10 mouse cellular contexts compared by ENCODE assay signal in genomic region chr15:85043116-85043515, GRCm38 (mm10). TPM values are rescaled to one million over a fixed set of nuclear protein-coding genes. Genes with fewer than 3 reads are reported as not detected.
DNase-seq lines count a peak whose midpoint lies in the region; ATAC-seq and TF ChIP-seq lines count a peak whose summit lies in the region.
"Had no signal": no experiment of that assay in that cellular context is flagged by ENCODE, and none has a peak within 500 bp of the region (broad histone marks: within the 10 kb centered on the region; RNA-seq: fewer than 3 reads in every experiment).

No protein-coding gene starts in this region.

- ATAC-seq in CD4-positive, CD25-positive, alpha-beta regulatory T cell, adult 4 months, result peak; percentile 49
- no peak for ATAC-seq in heart, embryonic 14.5 days (ENCODE audit: insufficient number of reproducible peaks, insufficient read depth, low FRiP score, low read depth)
- no peak for ATAC-seq in limb, embryonic 14.5 days (ENCODE audit: low FRiP score, low read depth)

- no peak overlapping the region for H3K4me3 ChIP-seq in heart, embryonic 14.5 days (ENCODE audit: control insufficient read depth in 1 of 2, insufficient read depth in 1 of 2, low read depth in 1 of 2, low read length in 2 of 2)
- H3K4me3 ChIP-seq in limb, embryonic 14.5 days (replicated peaks; ENCODE audit: low read length), result no peak overlapping the region
- H3K4me3 ChIP-seq in cerebellum, adult 2 months (replicated peaks; ENCODE audit: insufficient read depth, low read depth, low read length), result no peak overlapping the region

- H3K9me3 ChIP-seq in heart, embryonic 14.5 days (ENCODE audit: control insufficient read depth, low read length), result no peaks in the 10 kb centered on the region
- H3K9me3 ChIP-seq in limb, embryonic 14.5 days (ENCODE audit: control insufficient read depth, low read length), result no peaks in the 10 kb centered on the region

- no peak for TF ChIP-seq CTCF in cerebellum, adult 2 months (IDR thresholded peaks at IDR 0.05; ENCODE audit: borderline replicate concordance, insufficient read depth, low read depth, low read length)

- DNase-seq in heart, adult 8-10 months (ENCODE audit: low spot score), result peak; percentile 13
- DNase-seq in heart, postnatal 4 days, result no peak
- DNase-seq in limb, embryonic 14.5 days (ENCODE audit: low spot score), result no peak
- no peak for DNase-seq in cerebellum, adult 2 months
- DNase-seq in left cerebral cortex, adult 18-20 months (ENCODE audit: low spot score in 2 of 2), result no peak
- DNase-seq in layer of hippocampus, postnatal 36 days, result no peak

- no peaks in the 10 kb centered on the region for H3K27me3 ChIP-seq in heart, embryonic 14.5 days (ENCODE audit: control insufficient read depth, insufficient read depth, low read length)
- H3K27me3 ChIP-seq in limb, embryonic 14.5 days (ENCODE audit: control insufficient read depth, insufficient read depth, low read length), result no peaks in the 10 kb centered on the region
- no peaks in the 10 kb centered on the region for H3K27me3 ChIP-seq in cerebellum, adult 2 months (ENCODE audit: control insufficient read depth, insufficient read depth, low read length)

- peaks cover 15 to 32% of the 10 kb centered on the region in 2 experiments for H3K4me1 ChIP-seq in heart, embryonic 14.5 days (ENCODE audit: control insufficient read depth in 2 of 2, insufficient read depth in 2 of 2, low read length in 2 of 2)
- H3K4me1 ChIP-seq in limb, embryonic 14.5 days (ENCODE audit: control insufficient read depth, insufficient read depth, low read length), result peaks cover 30% of the 10 kb centered on the region
- H3K4me1 ChIP-seq in cerebellum, adult 2 months (ENCODE audit: control insufficient read depth, insufficient read depth, low read length), result peaks cover 5% of the 10 kb centered on the region; the same call in 1 of the 2 replicates

- H3K9ac ChIP-seq in heart, embryonic 14.5 days (ENCODE audit: low read length), result peak overlapping the region; percentile 21
- no peak overlapping the region for H3K9ac ChIP-seq in limb, embryonic 14.5 days (ENCODE audit: low read depth, low read length, severe bottlenecking)

- 51% methylated on average over 5 of the region's 5 CpGs for WGBS in heart, embryonic 14.5 days
- 33% methylated on average over 5 of the region's 5 CpGs for WGBS in limb, embryonic 14.5 days
- WGBS in cerebellum, adult 2 months, result 66% methylated on average over 5 of the region's 5 CpGs

- TF ChIP-seq POLR2A in limb, embryonic 14.5 days (IDR thresholded peaks at IDR 0.05; ENCODE audit: borderline replicate concordance, extremely low read depth, insufficient read depth, insufficient read length), result no peak
- no peak for TF ChIP-seq POLR2A in cerebellum, adult 2 months (IDR thresholded peaks at IDR 0.05; ENCODE audit: borderline replicate concordance, insufficient read depth, low read length)

- H3K36me3 ChIP-seq in heart, embryonic 14.5 days (ENCODE audit: control insufficient read depth, insufficient read depth, low read length), result peaks cover 27% of the 10 kb centered on the region
- H3K36me3 ChIP-seq in limb, embryonic 14.5 days (ENCODE audit: control insufficient read depth, insufficient read depth, low read length), result peaks cover 27% of the 10 kb centered on the region

- H3K27ac ChIP-seq in heart, embryonic 14.5 days (replicated peaks in 1 of 2; ENCODE audit: control insufficient read depth in 1 of 2, insufficient read depth in 1 of 2, low read depth in 2 of 2, low read length in 2 of 2), result peak overlapping the region; percentile 72 to 78
- H3K27ac ChIP-seq in limb, embryonic 14.5 days (replicated peaks; ENCODE audit: low read depth, low read length), result peak overlapping the region; percentile 88
- H3K27ac ChIP-seq in cerebellum, adult 2 months (ENCODE audit: insufficient read depth, low read length), result no peak overlapping the region

- peak overlapping the region; percentile 11; the same call in 1 of the 2 replicates for H3K4me2 ChIP-seq in heart, embryonic 14.5 days (ENCODE audit: low read length)
- H3K4me2 ChIP-seq in limb, embryonic 14.5 days (replicated peaks; ENCODE audit: low read depth, low read length, severe bottlenecking), result no peak overlapping the region

RNA-seq across cellular contexts. Expression of gene Fam118a, which starts 14.4 kb away (rescaled TPM):
- 1 to 10 TPM; 6.1 to 7.7 (median 6.9) TPM for total RNA-seq in heart, adult 8-10 months (2022)
- total RNA-seq in heart, postnatal 4 days (2021), result 10 to 100 TPM; 14.6 to 14.9 TPM
- 10 to 100 TPM; 38.3 to 46.1 TPM for polyA plus RNA-seq in CD4-positive, CD25-positive, alpha-beta regulatory T cell, adult 4 months (2017; shearing (Covaris generic))
- polyA plus RNA-seq in heart, embryonic 14.5 days (2014; fragmentation: Nextera tagmentation; extraction: Ambion mirVana), result 17.4 and 17.5 TPM in 2 replicates
- 15.5 and 16.4 TPM in 2 replicates for polyA plus RNA-seq in limb, embryonic 14.5 days (2012; rRNA removed)
- polyA plus RNA-seq in limb, embryonic 14.5 days (2014; fragmentation: Nextera tagmentation; extraction: Ambion mirVana), result 21.7 and 23.1 TPM in 2 replicates
- 17.1 and 17.4 TPM in 2 replicates for polyA plus RNA-seq in cerebellum, adult 2 months (2012; rRNA removed)
- total RNA-seq in left cerebral cortex, adult 18-20 months (2021), result 10 to 100 TPM; 25.6 to 27.1 TPM
- 10 to 100 TPM; 33.9 to 34.8 TPM for total RNA-seq in layer of hippocampus, postnatal 36 days (2021)

RNA-seq across cellular contexts. Expression of gene Upk3a, which starts 26.2 kb away (rescaled TPM):
- total RNA-seq in heart, adult 8-10 months (2022), result not detected
- not detected for total RNA-seq in heart, postnatal 4 days (2021)
- not detected for polyA plus RNA-seq in CD4-positive, CD25-positive, alpha-beta regulatory T cell, adult 4 months (2017; shearing (Covaris generic))
- not detected in 2 replicates for polyA plus RNA-seq in heart, embryonic 14.5 days (2014; fragmentation: Nextera tagmentation; extraction: Ambion mirVana)
- 0.06 and 0.08 TPM in 2 replicates for polyA plus RNA-seq in limb, embryonic 14.5 days (2012; rRNA removed)
- not detected in 2 replicates for polyA plus RNA-seq in limb, embryonic 14.5 days (2014; fragmentation: Nextera tagmentation; extraction: Ambion mirVana)
- 0.20 and 0.22 TPM in 2 replicates for polyA plus RNA-seq in cerebellum, adult 2 months (2012; rRNA removed)
- total RNA-seq in left cerebral cortex, adult 18-20 months (2021), result under 1 TPM; 0.35 to 0.42 TPM
- not detected for total RNA-seq in layer of hippocampus, postnatal 36 days (2021)
- total RNA-seq: adrenal gland, adult 2 months had no signal
- polyA plus RNA-seq: adrenal gland, adult 2 months; neural tube, embryonic 11.5 days had no signal

RNA-seq across cellular contexts. Expression of gene 5031439G07Rik, which starts 54.8 kb away (rescaled TPM):
- total RNA-seq in heart, adult 8-10 months (2022), result 10 to 100 TPM; 30.5 to 36.5 (median 33.8) TPM
- 10 to 100 TPM; 22.2 to 23.8 TPM for total RNA-seq in heart, postnatal 4 days (2021)
- 1 to 10 TPM; 1.4 to 2.0 TPM for polyA plus RNA-seq in CD4-positive, CD25-positive, alpha-beta regulatory T cell, adult 4 months (2017; shearing (Covaris generic))
- polyA plus RNA-seq in heart, embryonic 14.5 days (2014; fragmentation: Nextera tagmentation; extraction: Ambion mirVana), result 9.4 and 9.9 TPM in 2 replicates
- polyA plus RNA-seq in limb, embryonic 14.5 days (2012; rRNA removed), result 21.8 and 25.5 TPM in 2 replicates
- 12.3 and 27.0 TPM in 2 replicates for polyA plus RNA-seq in limb, embryonic 14.5 days (2014; fragmentation: Nextera tagmentation; extraction: Ambion mirVana)
- 100 and 116 TPM in 2 replicates for polyA plus RNA-seq in cerebellum, adult 2 months (2012; rRNA removed)
- total RNA-seq in left cerebral cortex, adult 18-20 months (2021), result 10 to 100 TPM; 90.8 to 94.2 TPM
- 100 to 1,000 TPM in 1 of 2 experiments, 10 to 100 TPM in 1; 93.1 to 105 TPM for total RNA-seq in layer of hippocampus, postnatal 36 days (2021)
